ENCODE assay signal across 8 mouse cellular contexts in the genomic region with DNA sequence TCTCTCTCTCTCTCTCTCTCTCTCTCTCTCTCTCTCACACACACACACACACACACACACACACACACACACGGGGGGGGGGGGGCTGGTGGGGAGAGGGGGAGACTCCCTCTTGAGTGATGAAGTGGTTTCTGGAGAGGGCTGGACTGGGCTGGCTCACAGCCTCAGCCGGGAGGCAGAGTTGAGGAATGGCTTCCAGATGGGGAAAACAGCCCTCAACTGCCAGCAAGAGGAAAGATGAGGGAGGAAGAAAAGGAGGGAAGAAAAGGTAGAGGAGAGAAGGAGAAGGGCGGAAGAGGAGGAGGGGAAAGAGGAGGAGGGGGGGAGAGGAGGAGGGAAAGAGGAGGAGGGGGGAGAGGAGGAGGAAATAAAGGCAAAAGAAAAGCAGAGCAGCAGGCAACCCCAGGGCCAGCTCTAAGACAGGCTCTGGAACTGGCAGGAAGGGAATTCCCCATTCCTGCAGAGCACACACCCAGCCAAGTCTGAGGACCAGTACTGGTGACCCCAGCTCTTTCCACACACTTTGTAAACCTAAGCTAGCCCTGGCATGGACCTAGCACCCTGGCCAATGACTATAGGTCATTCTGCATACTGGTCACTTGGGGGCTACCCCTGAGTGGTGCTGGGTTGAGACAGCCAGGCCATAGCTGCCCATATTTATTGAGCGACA. TPM values are rescaled to one million over a fixed set of nuclear protein-coding genes. Genes with fewer than 3 reads are reported as not detected.
DNase-seq lines count a peak whose midpoint lies in the region; ATAC-seq and TF ChIP-seq lines count a peak whose summit lies in the region.

No protein-coding gene starts in this region.

- WGBS in embryonic facial prominence, embryonic 10.5 days: 42% methylated on average over 3 of the region's 4 CpGs
- 43% methylated on average over 3 of the region's 4 CpGs for WGBS in heart, embryonic 16.5 days
- 74% methylated on average over 3 of the region's 4 CpGs for WGBS in macrophage (ENCODE audit: missing documents)

- no peak for DNase-seq in MEL (ENCODE audit: low read depth, low spot score)
- DNase-seq in embryonic facial prominence, embryonic 10.5 days (ENCODE audit: low spot score): peak; percentile 71
- DNase-seq in kidney, postnatal 25 days: peak; percentile 39 to 71
- no peak for DNase-seq in cerebellum, adult 18-20 months

- TF ChIP-seq POLR2A in MEL (IDR thresholded peaks at IDR 0.05; ENCODE audit: control insufficient read depth in 1 of 2, insufficient read depth in 1 of 2, low read depth in 1 of 2, low read length in 2 of 2, poor library complexity in 1 of 2): peak in 1 of 2 experiments; percentile 25; a peak in 1 of 4 replicates

- H3K4me2 ChIP-seq in heart, embryonic 16.5 days (ENCODE audit: low read depth, low read length): peak overlapping the region; percentile 6; the same call in 1 of the 2 replicates

- H3K36me3 ChIP-seq in MEL (ENCODE audit: control insufficient read depth in 1 of 2, insufficient read depth in 2 of 2, low read length in 2 of 2): peaks cover 3 to 37% of the 10 kb centered on the region in 2 experiments
- no peaks in the 10 kb centered on the region for H3K36me3 ChIP-seq in embryonic facial prominence, embryonic 10.5 days (replicated peaks)
- no peaks in the 10 kb centered on the region for H3K36me3 ChIP-seq in heart, embryonic 16.5 days (ENCODE audit: control insufficient read depth, insufficient read depth)
- H3K36me3 ChIP-seq in macrophage (ENCODE audit: inconsistent target): no peaks in the 10 kb centered on the region

- TF ChIP-seq RAD21 in MEL (IDR thresholded peaks at IDR 0.05; ENCODE audit: low read depth, low read length): no peak

- H3K79me2 ChIP-seq in MEL (ENCODE audit: control insufficient read depth, insufficient read depth, low read length, poor library complexity): peaks cover 35% of the 10 kb centered on the region
- peaks cover 19% of the 10 kb centered on the region for H3K79me2 ChIP-seq in macrophage (ENCODE audit: inconsistent target)

- TF ChIP-seq EP300 in MEL (IDR thresholded peaks at IDR 0.05; ENCODE audit: low read depth in 1 of 2, low read length in 2 of 2): no peak

- H3K4me3 ChIP-seq in MEL (ENCODE audit: control insufficient read depth in 1 of 2, insufficient read depth in 1 of 2, low read depth in 2 of 2, low read length in 2 of 2) (no peak overlapping the region), macrophage (ENCODE audit: inconsistent target) (no peak overlapping the region; the same call in 1 of the 2 replicates)
- H3K4me3 ChIP-seq in embryonic facial prominence, embryonic 10.5 days: 0 out of 2 replicates have a peak overlapping the region, but pooled peaks have one; percentile 0
- H3K4me3 ChIP-seq in heart, embryonic 16.5 days (ENCODE audit: low read length): no peak overlapping the region

- no peaks in the 10 kb centered on the region for H3K27me3 ChIP-seq in MEL (ENCODE audit: control insufficient read depth in 1 of 2, insufficient read depth in 2 of 2, low read length in 2 of 2)
- H3K27me3 ChIP-seq in embryonic facial prominence, embryonic 10.5 days (replicated peaks; ENCODE audit: low read depth, poor library complexity, severe bottlenecking): no peaks in the 10 kb centered on the region
- no peaks in the 10 kb centered on the region for H3K27me3 ChIP-seq in heart, embryonic 16.5 days (ENCODE audit: control insufficient read depth, insufficient read depth, low read length)

- H3K9me3 ChIP-seq in MEL (replicated peaks; ENCODE audit: insufficient read depth, low read length): no peaks in the 10 kb centered on the region
- H3K9me3 ChIP-seq in embryonic facial prominence, embryonic 10.5 days: no peaks in the 10 kb centered on the region
- H3K9me3 ChIP-seq in heart, embryonic 16.5 days (replicated peaks; ENCODE audit: control insufficient read depth, low read length): no peaks in the 10 kb centered on the region

- peaks cover 7 to 56% of the 10 kb centered on the region in 2 experiments for H3K4me1 ChIP-seq in MEL (ENCODE audit: control insufficient read depth in 1 of 2, insufficient read depth in 2 of 2, low read length in 2 of 2)
- H3K4me1 ChIP-seq in embryonic facial prominence, embryonic 10.5 days: peaks cover 43% of the 10 kb centered on the region
- H3K4me1 ChIP-seq in heart, embryonic 16.5 days (ENCODE audit: control insufficient read depth, insufficient read depth, low read length): peaks cover 70% of the 10 kb centered on the region

- TF ChIP-seq CTCF in MEL (IDR thresholded peaks at IDR 0.05 in 2 of 3, conservative IDR thresholded peaks at IDR 0.05 in 1 of 3; ENCODE audit: control insufficient read depth in 1 of 3, insufficient read depth in 1 of 3, low read depth in 2 of 3, low read length in 3 of 3, poor library complexity in 1 of 3, severe bottlenecking in 1 of 3): no peak

- peak; percentile 29 for ATAC-seq in heart, embryonic 16.5 days (replicated peaks; ENCODE audit: extremely low read depth, insufficient read depth, low FRiP score)
- no peak for ATAC-seq in erythroid progenitor cell, adult 5-6 weeks (replicated peaks; ENCODE audit: low FRiP score, poor library complexity, severe bottlenecking)
- ATAC-seq in frontal cortex, adult (ENCODE audit: low TSS enrichment): no peak

- no peak overlapping the region; the same call in 1 of the 2 replicates for H3K9ac ChIP-seq in MEL (ENCODE audit: control insufficient read depth, low read depth, low read length, poor library complexity, severe bottlenecking)
- peak overlapping the region; percentile 52; the same call in 1 of the 2 replicates for H3K9ac ChIP-seq in heart, embryonic 16.5 days (ENCODE audit: low read length)

- H3K27ac ChIP-seq in MEL (ENCODE audit: control insufficient read depth, low read depth, low read length) (peak overlapping the region; percentile 100), macrophage (peak overlapping the region; percentile 83; the same call in 1 of the 2 replicates)
- peak overlapping the region; percentile 86 for H3K27ac ChIP-seq in embryonic facial prominence, embryonic 10.5 days (replicated peaks)
- peak overlapping the region; percentile 88 for H3K27ac ChIP-seq in heart, embryonic 16.5 days (ENCODE audit: low read length)

RNA-seq across cellular contexts. Expression of a gene that starts 4.3 kb away (rescaled TPM):
- total RNA-seq in MEL (2012; rRNA removed): 159 and 205 TPM in 2 replicates
- polyA plus RNA-seq in MEL (2012; ENCODE audit: insufficient read depth in 1 of 2, insufficient read length in 2 of 2, low read depth in 1 of 2, low replicate concordance in 2 of 2, missing spikeins in 1 of 2): 100 to 1,000 TPM in 1 of 2 experiments, 10 to 100 TPM in 1; 53.5 to 212 TPM
- 4.4 and 4.6 TPM in 2 replicates for polyA plus RNA-seq in embryonic facial prominence, embryonic 10.5 days (2016; fragmentation: Nextera tagmentation; extraction: Ambion mirVana)
- 2.5 and 2.9 TPM in 2 replicates for polyA plus RNA-seq in heart, embryonic 16.5 days (2015; fragmentation: Nextera tagmentation; extraction: Ambion mirVana)
- 10 to 100 TPM in 22 of 26 experiments, 1 to 10 TPM in 4; 3.4 to 54.6 (median 29.8) TPM for total RNA-seq in macrophage (2018; cell fraction: chromatin; rRNA removed)
- total RNA-seq in macrophage (2018; cell fraction: cytosol; rRNA removed): 10 to 100 TPM; 10.3 to 29.2 (median 21.3) TPM
- 10 to 100 TPM in 24 of 26 experiments, 1 to 10 TPM in 2; 8.3 to 55.5 (median 26.9) TPM for total RNA-seq in macrophage (2018; cell fraction: nucleus; rRNA removed)
- 12.2 to 22.1 TPM (median 14.6 TPM) in 3 replicates for polyA plus RNA-seq in macrophage (2018)
- 69.6 and 81.1 TPM in 2 replicates for total RNA-seq in erythroid progenitor cell, adult 5-6 weeks (2015; ENCODE audit: low replicate concordance)
- 47.7 and 48.9 TPM in 2 replicates for total RNA-seq in erythroid progenitor cell, adult 5-6 weeks (2017; ENCODE audit: low replicate concordance)

RNA-seq across cellular contexts. Expression of a gene that starts 40.1 kb away (rescaled TPM):
- not detected in 2 replicates for total RNA-seq in MEL (2012; rRNA removed)
- polyA plus RNA-seq in MEL (2012; ENCODE audit: insufficient read depth in 1 of 2, insufficient read length in 2 of 2, low read depth in 1 of 2, low replicate concordance in 2 of 2, missing spikeins in 1 of 2) (not detected), macrophage (2018) (0.18 to 1.9 TPM (median 0.23 TPM) in 3 replicates)
- polyA plus RNA-seq in embryonic facial prominence, embryonic 10.5 days (2016; fragmentation: Nextera tagmentation; extraction: Ambion mirVana): 0.25 and 0.52 TPM in 2 replicates
- 0.80 and 0.91 TPM in 2 replicates for polyA plus RNA-seq in heart, embryonic 16.5 days (2015; fragmentation: Nextera tagmentation; extraction: Ambion mirVana)
- under 1 TPM in 4 of 26 experiments, not detected in 22; 0.41 to 0.92 (median 0.68) TPM for total RNA-seq in macrophage (2018; cell fraction: chromatin; rRNA removed)
- total RNA-seq in macrophage (2018; cell fraction: cytosol; rRNA removed): 1 to 10 TPM in 1 of 26 experiments, under 1 TPM in 25; 0.06 to 1.0 (median 0.48) TPM
- total RNA-seq in macrophage (2018; cell fraction: nucleus; rRNA removed): 1 to 10 TPM in 3 of 26 experiments, under 1 TPM in 7, not detected in 16; 0.33 to 1.3 (median 0.52) TPM
- total RNA-seq in erythroid progenitor cell, adult 5-6 weeks (2015; ENCODE audit: low replicate concordance): 1.4 TPM in 1 of 2 replicates, not detected in the other
- not detected in 2 replicates for total RNA-seq in erythroid progenitor cell, adult 5-6 weeks (2017; ENCODE audit: low replicate concordance)

RNA-seq across cellular contexts. Expression of a gene that starts 43.4 kb away (rescaled TPM):
- total RNA-seq in MEL (2012; rRNA removed): 86.8 and 105 TPM in 2 replicates
- polyA plus RNA-seq in MEL (2012; ENCODE audit: insufficient read depth in 1 of 2, insufficient read length in 2 of 2, low read depth in 1 of 2, low replicate concordance in 2 of 2, missing spikeins in 1 of 2): 100 to 1,000 TPM in 1 of 2 experiments, not detected in 1; 133 TPM
- polyA plus RNA-seq in embryonic facial prominence, embryonic 10.5 days (2016; fragmentation: Nextera tagmentation; extraction: Ambion mirVana): 251 and 255 TPM in 2 replicates
- polyA plus RNA-seq in heart, embryonic 16.5 days (2015; fragmentation: Nextera tagmentation; extraction: Ambion mirVana): 878 and 900 TPM in 2 replicates
- 100 to 1,000 TPM in 1 of 26 experiments, 10 to 100 TPM in 25; 16.9 to 122 (median 35.5) TPM for total RNA-seq in macrophage (2018; cell fraction: chromatin; rRNA removed)
- total RNA-seq in macrophage (2018; cell fraction: cytosol; rRNA removed): 100 to 1,000 TPM; 101 to 168 (median 133) TPM
- total RNA-seq in macrophage (2018; cell fraction: nucleus; rRNA removed): 100 to 1,000 TPM in 16 of 26 experiments, 10 to 100 TPM in 10; 64.2 to 209 (median 121) TPM
- 105 to 150 TPM (median 143 TPM) in 3 replicates for polyA plus RNA-seq in macrophage (2018)
- total RNA-seq in erythroid progenitor cell, adult 5-6 weeks (2015; ENCODE audit: low replicate concordance): 102 and 110 TPM in 2 replicates
- 92.2 and 202 TPM in 2 replicates for total RNA-seq in erythroid progenitor cell, adult 5-6 weeks (2017; ENCODE audit: low replicate concordance)

RNA-seq across cellular contexts. Expression of a gene that starts 59.9 kb away (rescaled TPM):
- 63.9 and 76.9 TPM in 2 replicates for total RNA-seq in MEL (2012; rRNA removed)
- polyA plus RNA-seq in MEL (2012; ENCODE audit: insufficient read depth in 1 of 2, insufficient read length in 2 of 2, low read depth in 1 of 2, low replicate concordance in 2 of 2, missing spikeins in 1 of 2) (10 to 100 TPM in 1 of 2 experiments, not detected in 1; 75.6 TPM), macrophage (2018) (11.1 to 20.1 TPM (median 14.3 TPM) in 3 replicates)
- polyA plus RNA-seq in embryonic facial prominence, embryonic 10.5 days (2016; fragmentation: Nextera tagmentation; extraction: Ambion mirVana): 130 and 132 TPM in 2 replicates
- polyA plus RNA-seq in heart, embryonic 16.5 days (2015; fragmentation: Nextera tagmentation; extraction: Ambion mirVana): 59.2 and 61.5 TPM in 2 replicates
- total RNA-seq in macrophage (2018; cell fraction: chromatin; rRNA removed): 10 to 100 TPM in 16 of 26 experiments, 1 to 10 TPM in 10; 3.8 to 29.1 (median 11.1) TPM
- total RNA-seq in macrophage (2018; cell fraction: cytosol; rRNA removed): 10 to 100 TPM in 22 of 26 experiments, 1 to 10 TPM in 4; 6.4 to 19.3 (median 16.0) TPM
- total RNA-seq in macrophage (2018; cell fraction: nucleus; rRNA removed): 10 to 100 TPM in 23 of 26 experiments, 1 to 10 TPM in 3; 5.4 to 31.7 (median 18.3) TPM
- total RNA-seq in erythroid progenitor cell, adult 5-6 weeks (2015; ENCODE audit: low replicate concordance): 10.9 and 13.7 TPM in 2 replicates
- total RNA-seq in erythroid progenitor cell, adult 5-6 weeks (2017; ENCODE audit: low replicate concordance): 6.2 and 21.0 TPM in 2 replicates

Comparison
In these comparisons a context has a peak if more than half of its experiments do, and no peak if none do; other contexts are left out.
1. DNase-seq: peak in embryonic facial prominence, embryonic 10.5 days (single experiment) and kidney, postnatal 25 days (2 of 2); none in MEL (single experiment) and cerebellum, adult 18-20 months (0 of 2).
2. Peak in every context shown above with its lines, with median percentiles within 50 percentile points of each other: H3K27ac ChIP-seq.